Mouse (Mus musculus): ENCODE measurements at regions not wholly inside any gene's neighbourhood (a gene's known extent, or its start where the extent isn't known, plus 50 kb on each side); places are given as distances from the start of the nearest gene placed in this dataset.

DNA sequence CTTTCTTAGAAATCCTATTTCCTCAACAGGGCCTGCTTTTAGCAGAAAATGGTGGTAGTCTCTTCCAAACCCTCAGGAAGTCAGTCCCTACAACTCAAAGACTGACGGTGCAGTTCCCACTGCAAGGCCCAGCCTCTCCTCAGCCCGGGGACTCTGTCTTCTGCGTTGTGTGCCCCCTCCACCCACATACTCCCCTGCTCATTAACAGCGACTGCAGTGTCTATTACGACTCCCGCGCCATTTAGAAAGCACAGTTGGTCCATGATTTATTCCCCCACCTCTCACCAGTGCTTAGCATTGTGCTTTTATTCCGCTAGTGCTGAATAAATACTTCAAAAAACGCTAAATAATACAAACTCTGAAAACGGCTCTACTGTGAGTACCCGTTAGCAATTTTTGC, 230.9 kb upstream of the Hes1 start:
- in situ Hi-C loops (cut with MboI; ENCODE audit: low sequenced_read_pairs), result no loop called here

DNA sequence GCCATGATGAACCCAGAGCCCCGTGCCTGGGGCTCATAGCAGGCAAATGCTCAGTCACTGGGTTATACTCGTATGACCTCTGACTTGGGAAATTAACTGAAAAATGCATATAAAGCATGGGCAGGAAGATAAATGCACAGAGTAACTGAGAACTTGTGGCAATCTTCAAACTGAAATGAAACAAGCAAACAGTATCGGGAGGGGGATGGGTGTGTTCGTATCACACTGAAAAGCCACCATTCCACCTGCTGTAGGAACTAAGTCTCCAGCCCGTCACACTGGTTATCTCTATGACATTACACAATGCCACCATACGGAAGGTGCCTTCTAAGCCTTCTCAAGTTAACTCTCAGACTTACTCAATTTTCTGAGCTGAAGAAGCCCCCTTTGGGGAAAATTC, 230.3 kb upstream of the Hes1 start:
- in situ Hi-C loops (cut with MboI; ENCODE audit: low sequenced_read_pairs), result no loop called here

DNA sequence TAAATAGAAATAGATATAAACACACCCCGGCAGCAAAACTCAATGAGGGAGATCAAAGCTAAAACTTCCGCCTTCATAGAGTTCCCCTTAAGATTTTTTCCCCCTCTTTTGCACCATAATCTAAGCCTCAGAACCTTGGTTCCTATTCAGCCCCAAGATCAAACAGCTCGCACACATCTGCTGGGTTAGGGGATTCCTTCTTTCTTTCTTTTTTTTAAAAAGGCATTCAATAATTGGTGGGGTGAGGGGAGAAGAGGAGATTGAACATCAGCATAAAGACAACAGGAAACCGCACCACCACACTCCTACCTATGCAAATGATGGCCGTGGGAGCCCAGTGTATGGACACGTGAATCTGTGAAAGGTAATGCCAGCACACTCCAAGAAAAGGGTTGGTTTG, 229.5 kb upstream of the Hes1 start:
- in situ Hi-C loops (cut with MboI; ENCODE audit: low sequenced_read_pairs), result no loop called here

DNA sequence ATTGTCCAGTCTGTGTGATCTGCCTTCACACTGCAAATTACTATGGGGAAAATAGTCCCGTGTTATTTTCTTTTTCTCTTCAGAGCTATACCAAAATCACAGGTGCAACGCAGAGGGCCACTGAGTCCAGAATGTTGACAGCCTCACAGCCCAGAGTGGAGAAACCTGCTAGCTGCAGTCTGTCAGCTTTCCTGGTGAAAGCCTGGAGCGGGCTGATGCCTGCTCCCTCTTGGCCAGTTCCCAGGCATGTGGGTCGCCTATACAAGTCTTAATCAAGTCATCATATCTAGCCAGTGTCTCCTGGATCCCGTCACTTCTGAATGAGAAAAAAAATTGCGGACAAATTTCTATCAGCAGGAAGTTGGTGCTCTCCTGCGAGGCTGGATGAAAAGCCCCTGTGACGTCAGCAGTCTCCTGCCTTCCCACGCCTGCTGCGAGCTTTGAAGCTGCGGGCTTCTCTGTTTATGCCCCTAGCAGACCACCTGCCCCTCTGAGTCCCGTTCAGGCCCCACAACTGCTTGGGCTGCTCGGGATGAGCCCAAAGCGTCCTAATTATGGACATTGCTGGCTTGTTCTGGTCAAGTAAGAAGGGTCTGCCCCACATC, 227.1 kb upstream of the Hes1 start:
- in situ Hi-C loops (cut with MboI; ENCODE audit: low sequenced_read_pairs), result no loop called here

DNA sequence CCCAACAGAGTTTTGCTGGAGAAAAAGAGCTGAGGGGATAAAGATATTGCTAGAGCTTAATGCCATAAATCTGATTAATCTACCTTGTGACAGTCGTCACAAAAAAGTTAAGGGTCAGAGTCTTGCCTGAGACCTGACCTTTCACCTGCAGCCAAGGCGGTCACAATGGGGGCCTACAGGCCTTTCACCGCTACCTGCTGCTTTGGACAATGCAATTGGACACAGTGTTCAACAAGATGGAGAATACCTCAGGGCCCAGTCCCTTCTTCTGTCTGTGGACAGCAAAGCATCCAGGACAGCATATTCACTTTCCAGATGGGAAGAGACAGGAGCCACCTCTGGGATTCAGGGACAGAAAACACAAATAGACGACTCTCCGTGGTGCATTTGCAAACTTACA, 226.3 kb upstream of the Hes1 start:
- in situ Hi-C loops (cut with MboI; ENCODE audit: low sequenced_read_pairs), result no loop called here

DNA sequence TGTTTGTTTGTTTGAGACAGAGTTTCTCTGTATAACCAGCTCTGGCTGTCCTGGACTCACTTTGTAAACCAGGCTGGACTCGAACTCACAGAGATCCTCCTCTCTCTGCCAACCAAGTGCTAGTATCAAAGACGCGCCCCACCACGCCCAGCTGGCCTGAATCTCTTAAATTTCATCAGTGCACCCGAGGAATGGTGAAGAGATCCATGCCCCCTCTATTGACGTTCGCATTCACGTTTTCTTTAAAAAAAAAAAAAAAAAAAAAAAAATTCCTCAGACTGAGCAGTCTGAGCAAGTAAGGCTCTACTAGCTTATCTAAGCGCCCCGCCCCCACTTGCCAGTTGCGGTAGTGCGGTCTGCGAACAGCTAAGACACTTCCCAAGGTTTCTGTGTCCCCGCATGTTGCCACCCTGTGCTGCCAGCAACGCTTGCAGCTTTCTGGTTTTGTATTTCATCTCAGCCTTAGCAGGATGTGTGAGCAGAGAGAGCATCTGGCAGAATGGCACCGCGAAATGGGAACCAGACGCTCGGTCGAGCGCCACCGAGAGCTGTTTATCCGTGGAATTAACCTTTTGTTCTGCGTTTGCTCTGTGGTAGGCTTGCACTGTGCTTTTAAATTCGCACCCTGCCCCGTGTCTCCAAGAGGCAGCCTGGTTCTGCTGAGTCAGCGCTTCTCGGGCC, 225.1 kb upstream of the Hes1 start:
- in situ Hi-C loops (cut with MboI; ENCODE audit: low sequenced_read_pairs), result no loop called here

DNA sequence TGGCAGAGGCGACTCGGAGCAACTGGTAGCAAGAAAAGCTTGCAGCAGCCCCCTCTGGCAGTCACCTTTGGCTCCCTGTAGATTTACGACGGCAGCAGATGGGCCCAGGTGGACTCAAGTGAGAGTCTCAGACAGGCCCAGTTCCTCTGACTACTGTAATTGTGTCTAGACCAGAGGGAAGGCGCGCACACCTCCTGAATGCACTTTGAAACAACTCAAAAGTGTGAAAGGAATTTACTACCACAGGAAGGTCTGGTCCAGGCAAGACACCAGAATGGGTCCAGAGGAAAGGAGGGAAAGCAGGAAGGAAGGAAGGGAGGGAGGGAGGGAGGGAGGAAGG, 224.6 kb upstream of the Hes1 start:
- in situ Hi-C loops (cut with MboI; ENCODE audit: low sequenced_read_pairs), result no loop called here

DNA sequence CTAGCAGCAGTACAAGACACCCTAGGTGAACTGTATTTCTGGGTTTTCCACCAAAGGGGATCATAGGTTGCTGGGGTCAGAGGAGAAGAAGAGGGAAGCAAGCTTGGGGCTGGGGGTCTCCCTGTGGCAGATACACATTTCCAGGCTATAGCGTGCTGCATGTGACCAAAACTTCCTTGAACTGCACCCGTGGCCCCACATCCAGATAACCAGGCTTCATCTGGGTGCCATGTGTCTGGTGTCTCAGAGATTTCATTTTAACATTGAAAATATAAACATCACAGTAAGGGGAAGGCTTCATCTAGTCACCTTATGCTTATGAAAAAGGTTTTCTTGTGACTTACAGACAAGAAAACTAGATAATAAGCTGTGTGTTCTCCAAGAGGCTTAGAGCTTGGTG, 223.8 kb upstream of the Hes1 start:
- in situ Hi-C loops (cut with MboI; ENCODE audit: low sequenced_read_pairs), result no loop called here

DNA sequence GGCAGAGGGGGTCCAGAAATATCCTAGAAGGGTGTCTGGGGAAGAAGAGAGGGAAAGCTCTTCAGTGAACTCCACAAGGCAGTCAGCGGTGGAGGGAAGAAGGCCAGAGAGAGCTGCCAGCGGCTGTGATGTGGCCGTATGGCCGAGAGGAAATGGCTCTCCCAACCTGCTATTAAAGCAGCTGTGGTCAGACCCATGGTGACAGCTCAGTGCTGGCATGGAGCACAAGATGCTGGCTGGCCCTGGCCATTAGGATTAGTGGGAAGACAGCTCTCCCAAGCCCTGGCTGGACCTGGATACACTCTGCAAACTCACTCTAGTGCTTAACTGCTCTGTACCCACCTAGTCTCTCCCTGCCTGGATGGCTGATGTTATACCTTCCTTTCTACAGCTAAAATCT, 223.1 kb upstream of the Hes1 start:
- in situ Hi-C loops (cut with MboI; ENCODE audit: low sequenced_read_pairs), result no loop called here

DNA sequence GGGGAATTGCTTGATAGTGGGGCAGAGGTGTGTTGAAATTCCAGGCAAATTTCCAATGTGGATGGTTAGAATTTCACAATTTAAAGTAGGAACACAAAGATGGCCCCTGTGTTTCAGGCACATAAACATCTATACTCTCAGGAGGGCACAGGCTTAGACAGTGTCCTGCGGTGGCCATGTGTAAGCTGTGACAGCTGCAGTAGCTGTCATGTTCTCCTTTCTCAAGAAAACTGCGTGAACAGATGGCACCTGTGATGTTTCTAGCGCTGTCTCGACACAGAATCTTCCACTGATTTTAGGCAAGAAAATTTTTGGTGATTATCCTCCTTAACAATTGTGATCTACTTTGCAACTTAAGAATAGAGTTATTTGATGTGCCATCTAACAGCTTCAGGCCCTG, 222.1 kb upstream of the Hes1 start:
- in situ Hi-C loops (cut with MboI; ENCODE audit: low sequenced_read_pairs), result no loop called here

DNA sequence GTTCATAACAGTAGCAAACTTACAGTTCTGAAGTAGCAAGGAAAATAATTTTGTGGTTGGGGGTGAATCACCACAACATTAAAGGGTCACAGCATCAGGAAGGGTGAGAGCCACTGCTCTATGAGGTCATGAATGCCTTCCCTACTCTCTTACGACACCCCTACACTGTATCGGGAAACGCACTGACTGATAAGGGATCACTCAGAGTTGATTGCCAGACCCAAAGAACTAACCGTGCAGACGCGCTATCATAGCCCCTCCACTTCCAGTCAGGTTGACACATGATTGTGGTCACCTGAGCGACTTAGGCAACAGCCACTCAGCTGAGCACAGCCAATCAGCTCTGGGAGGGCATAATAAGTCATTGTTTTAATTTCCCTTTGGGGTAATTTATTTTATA, 220.7 kb upstream of the Hes1 start:
- in situ Hi-C loops (cut with MboI; ENCODE audit: low sequenced_read_pairs), result no loop called here

DNA sequence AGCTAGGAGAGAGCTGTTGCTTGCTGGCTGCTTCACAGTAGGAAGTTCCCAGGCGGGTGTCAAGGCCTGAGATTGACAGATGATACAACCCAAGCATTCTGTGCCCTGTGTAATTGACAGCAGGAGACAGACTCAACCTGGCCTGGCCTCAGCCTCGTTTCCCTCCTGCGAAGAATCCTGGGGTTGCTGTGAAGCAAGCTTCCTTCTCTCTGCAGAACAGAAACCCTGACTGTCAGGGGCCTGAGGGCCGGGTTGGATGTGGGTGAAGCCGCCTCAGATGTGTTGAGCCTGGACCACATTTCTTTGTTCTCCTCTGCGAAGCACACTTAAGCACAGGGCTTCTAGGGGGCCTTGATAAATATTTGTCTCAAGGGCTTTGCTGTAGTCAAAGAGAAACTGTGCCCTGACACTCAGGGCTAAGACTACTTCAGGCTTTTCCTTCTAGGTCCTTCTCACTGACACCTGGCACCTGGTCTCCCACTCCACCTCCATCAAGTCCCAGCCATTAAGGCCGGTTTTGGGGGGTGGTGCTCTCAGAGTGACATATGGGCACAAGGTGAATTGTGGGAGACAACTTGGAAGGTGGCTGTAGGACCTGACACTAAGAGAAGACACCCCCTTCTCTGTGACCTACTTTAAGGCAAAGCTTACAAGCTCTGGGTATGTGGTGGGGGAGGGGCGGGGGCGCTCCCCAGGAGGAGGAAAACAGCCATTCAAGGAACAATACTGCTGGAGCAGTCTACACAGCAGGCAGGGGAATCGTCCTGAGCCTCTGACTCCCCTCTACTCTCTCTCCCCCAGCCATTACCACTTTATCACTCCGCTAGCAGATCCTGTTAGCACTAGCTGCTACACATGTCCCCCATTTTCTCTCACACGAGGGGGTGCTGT, 219.2 kb upstream of the Hes1 start:
- in situ Hi-C loops (cut with MboI; ENCODE audit: low sequenced_read_pairs), result no loop called here

DNA sequence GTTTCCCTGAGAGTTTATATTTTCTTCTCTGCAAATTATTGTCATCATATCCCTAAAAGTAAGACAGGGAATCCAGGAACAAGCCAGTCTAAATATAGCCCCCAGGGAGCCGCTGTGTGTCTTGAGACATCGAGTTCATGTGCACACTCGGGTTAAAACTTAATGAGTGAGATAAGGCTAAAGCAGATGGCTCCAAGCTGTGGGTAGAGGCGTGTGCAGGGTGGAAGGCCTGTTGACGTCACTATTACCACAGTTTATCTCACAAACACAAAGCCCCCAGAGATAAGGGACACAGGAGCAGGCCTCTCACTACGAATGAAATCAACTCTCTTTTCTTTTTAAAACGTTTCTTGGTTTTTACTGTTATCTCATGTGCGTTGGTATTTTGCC, 218.6 kb upstream of the Hes1 start:
- in situ Hi-C loops (cut with MboI; ENCODE audit: low sequenced_read_pairs), result no loop called here

DNA sequence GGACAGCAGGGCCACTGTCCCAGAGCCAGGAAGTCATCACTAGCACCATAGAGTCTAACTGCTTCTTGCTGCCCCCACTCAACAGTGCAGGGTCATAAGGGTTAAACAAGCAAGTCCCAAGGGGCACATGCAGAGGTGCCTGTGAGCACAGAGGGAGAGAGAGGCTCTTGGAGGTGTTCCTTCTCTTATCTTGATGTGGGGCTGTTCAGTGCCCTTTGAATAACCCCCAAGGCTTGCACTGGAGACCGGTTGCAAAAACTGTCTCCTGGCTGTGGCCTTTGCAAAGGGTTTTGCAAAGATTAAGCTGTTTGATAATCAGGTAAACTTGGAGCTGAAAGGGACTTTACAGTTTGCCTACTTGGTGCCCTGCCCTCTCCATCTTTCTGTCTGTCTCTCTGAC, 217.1 kb upstream of the Hes1 start:
- in situ Hi-C loops (cut with MboI; ENCODE audit: low sequenced_read_pairs), result no loop called here

DNA sequence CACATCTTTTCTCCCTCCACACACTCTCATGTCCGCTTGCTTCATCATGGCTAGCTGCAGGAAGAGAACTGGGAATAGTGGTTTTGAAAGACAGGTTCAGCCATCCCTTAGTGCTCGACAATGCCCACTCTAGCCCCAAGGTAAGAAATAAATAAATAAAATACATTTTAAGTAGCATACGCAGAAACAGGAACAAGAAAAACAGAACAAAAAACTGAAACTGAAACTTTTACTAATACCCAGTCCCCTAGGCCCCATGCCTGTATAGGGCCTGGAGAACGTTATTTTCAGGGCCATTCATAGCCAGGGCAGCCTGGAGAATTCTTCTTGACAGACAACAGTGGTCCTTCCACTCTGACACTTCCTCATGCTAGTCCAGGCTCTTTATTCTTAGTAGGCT, 216.4 kb upstream of the Hes1 start:
- in situ Hi-C loops (cut with MboI; ENCODE audit: low sequenced_read_pairs), result no loop called here

DNA sequence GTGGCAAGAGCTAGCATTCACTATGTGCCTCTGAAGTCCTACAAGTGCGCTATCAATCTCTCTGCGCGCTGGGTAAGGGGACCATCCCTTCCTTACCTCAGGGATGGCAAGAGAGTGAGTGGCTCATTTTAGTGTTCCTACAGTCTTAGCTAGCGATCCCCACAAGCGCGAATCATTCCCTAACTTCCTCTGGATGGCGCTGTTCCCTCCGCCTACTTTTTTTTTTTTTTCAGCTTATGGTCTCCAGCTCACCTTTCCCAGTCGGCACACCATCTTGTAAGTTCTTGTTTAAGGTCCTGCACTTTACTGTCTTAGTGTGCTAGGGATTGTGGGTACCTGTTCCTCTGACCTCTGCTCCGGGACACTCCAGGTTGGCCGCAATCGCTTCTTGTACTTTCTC, 215.7 kb upstream of the Hes1 start:
- in situ Hi-C loops (cut with MboI; ENCODE audit: low sequenced_read_pairs), result no loop called here

DNA sequence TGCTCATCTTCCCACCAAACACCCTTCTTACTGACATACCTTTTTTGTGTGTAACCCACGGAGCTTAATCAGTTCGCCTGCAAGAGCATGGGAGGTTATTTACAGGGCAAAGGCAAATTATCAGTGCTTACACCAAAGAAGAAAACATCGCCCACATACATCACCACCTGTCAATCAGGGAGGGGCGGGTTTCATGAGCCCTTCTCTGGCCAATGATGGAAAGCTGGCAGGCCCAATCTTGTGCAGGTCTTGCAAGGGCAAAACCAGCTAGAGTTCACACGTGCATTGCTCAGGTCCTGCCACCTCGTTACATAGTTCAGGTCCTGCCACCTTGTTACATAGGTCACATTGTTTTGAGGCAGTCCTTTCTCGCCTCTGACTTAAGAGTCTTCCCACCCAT, 214.7 kb upstream of the Hes1 start:
- in situ Hi-C loops (cut with MboI; ENCODE audit: low sequenced_read_pairs), result no loop called here

DNA sequence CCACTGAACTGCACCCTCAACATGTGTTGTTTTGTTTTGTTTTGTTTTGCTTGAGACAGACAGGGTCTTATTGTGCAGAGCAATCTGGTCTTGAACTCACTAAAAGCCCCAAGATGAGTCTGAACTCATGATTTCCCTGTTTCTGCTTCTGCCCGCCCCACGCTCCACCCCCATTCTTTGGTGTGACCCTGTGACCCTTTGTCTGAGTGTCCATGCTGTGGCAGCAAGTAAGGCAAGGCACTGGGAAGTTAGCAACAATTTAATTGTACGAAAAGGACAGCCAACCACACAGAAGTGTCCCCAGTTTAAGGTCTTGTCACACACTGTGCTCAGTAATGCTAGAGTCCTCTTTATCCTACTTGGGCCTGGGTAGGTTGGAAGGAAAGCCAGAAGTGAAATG, 213.6 kb upstream of the Hes1 start:
- in situ Hi-C loops (cut with MboI; ENCODE audit: low sequenced_read_pairs), result no loop called here

DNA sequence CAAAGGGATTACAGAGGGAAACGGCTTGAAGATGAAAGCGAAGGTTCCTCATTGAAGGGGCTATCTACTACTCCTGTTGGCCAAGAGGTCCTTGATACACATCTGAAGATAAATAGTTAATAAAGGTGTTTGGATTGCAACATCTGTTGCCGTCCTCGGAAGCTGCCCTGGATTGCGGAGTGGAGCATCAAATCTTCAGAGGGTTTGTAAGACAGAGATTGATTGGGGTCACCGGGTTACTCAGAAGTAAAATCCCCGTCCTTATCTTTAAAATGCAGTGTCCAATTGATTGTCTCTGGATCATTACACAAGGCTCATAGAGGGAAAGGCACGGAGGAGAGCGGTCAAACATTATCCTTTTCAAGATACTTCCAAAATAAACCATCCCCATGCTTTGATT, 212.4 kb upstream of the Hes1 start:
- in situ Hi-C loops (cut with MboI; ENCODE audit: low sequenced_read_pairs), result no loop called here

DNA sequence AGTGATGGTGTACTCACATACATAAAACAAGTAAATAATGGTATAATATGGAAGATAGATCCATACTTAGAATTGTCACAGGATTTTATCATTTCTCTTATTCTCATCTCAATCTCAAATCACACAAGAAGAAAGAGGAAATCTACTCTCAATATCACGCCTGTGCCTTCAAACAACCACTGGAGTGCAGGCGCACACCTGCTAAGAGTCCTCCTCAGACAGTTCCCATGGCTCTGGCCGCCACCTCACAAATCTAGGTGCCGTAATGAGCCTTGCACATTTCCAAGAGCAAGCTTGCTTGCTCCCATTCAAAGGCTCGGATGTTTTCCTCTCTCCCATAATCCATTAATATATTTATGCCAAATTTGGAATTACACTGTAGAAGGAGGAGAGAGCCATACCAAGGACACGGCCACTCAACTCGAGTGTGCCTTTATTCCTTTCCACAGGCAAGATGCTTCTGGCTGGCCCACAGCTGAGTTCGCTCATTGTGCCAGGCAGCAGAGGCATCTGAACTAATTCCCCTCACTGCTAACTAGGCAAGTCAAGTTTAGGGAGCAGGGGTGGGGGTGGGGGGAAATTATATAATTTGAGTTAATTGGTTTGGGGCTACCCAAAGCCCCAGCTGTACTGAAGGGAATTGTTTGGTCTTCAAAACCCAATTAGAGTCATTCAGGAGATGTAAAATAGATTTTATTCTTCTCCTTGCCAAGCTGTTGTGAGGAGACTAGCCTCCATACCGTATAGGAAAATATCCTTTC, 209.2 kb upstream of the Hes1 start:
- in situ Hi-C loops (cut with MboI; ENCODE audit: low sequenced_read_pairs), result no loop called here

DNA sequence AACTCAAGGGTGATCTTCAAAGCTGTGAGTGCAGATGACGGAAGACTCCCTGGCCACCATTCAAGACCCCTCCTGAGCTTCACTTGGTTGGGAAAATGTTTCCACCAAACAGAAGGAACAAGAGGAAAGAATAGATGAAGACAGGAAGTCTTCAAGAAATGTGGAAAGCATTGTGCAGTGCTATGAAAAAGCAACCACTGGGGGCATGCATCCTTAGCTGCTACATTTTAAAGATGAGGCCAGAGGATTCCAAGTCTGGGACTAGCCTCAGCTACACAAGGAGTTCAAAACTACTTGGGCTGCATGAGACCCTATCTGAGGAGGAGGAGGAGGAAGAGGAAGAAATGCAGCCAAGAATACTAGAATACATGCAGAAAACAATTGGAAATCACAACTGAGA, 207.6 kb upstream of the Hes1 start:
- in situ Hi-C loops (cut with MboI; ENCODE audit: low sequenced_read_pairs), result no loop called here

DNA sequence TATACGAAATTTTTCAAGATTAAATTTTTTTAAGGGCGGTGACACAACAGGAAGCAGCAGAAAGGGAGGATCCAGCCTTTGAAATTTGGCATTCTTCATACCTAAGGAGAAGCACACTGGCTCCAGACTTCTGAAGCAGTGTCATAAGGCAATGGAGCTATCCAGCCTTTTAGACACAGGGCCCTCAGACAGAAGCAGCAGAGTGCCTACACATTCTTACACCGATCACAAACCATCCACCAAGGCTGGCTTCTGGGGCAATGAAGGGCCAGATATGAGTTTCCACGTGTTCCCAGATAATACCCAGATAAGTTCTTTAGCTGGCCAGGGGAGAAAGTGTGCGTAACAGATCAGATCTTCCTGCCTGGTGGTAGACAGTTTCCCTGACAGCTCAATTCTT, 205.5 kb upstream of the Hes1 start:
- in situ Hi-C loops (cut with MboI; ENCODE audit: low sequenced_read_pairs), result no loop called here

All from CH12F3 (cell line).